Mouse (Mus musculus) monocyte, adult 2 months (primary cell): ENCODE results near the gene Ccl9.

ENCODE experiments used
- DNase-seq, 2 experiments: peaks; one replicate each; pipeline ENCODE4 v3.0.0; 2022; ENCODE audit warnings: low spot score in 2 of 2, low read depth in 1 of 2

Ccl9 gene

GRCm38 (mm10) chr11:83538705-83539314 lies 39.6 kb downstream of the Ccl9 start:
- no peak for DNase-seq

GRCm38 (mm10) chr11:83536831-83537230 lies 41.6 kb downstream of the Ccl9 start:
- DNase-seq: no peak

GRCm38 (mm10) chr11:83534609-83535423 lies 43.6 kb downstream of the Ccl9 start:
- DNase-seq: peak in 1 of 2 experiments; percentile 41

GRCm38 (mm10) chr11:83534143-83534542 lies 44.3 kb downstream of the Ccl9 start:
- no peak for DNase-seq

- DNase-seq: no peak
Measured at GRCm38 (mm10) chr11:83533192-83533591, 45.2 kb downstream of the Ccl9 start.

GRCm38 (mm10) chr11:83530360-83530759 lies 48.1 kb downstream of the Ccl9 start, which contains the start of gene Ccl5:
TSS of gene Ccl5 (minus strand) at chr11:83530518.
- DNase-seq: no peak

GRCm38 (mm10) chr11:83529024-83529423 lies 49.4 kb downstream of the Ccl9 start:
- no peak for DNase-seq
